8 mouse cellular contexts compared by ENCODE assay signal in the genomic region with DNA sequence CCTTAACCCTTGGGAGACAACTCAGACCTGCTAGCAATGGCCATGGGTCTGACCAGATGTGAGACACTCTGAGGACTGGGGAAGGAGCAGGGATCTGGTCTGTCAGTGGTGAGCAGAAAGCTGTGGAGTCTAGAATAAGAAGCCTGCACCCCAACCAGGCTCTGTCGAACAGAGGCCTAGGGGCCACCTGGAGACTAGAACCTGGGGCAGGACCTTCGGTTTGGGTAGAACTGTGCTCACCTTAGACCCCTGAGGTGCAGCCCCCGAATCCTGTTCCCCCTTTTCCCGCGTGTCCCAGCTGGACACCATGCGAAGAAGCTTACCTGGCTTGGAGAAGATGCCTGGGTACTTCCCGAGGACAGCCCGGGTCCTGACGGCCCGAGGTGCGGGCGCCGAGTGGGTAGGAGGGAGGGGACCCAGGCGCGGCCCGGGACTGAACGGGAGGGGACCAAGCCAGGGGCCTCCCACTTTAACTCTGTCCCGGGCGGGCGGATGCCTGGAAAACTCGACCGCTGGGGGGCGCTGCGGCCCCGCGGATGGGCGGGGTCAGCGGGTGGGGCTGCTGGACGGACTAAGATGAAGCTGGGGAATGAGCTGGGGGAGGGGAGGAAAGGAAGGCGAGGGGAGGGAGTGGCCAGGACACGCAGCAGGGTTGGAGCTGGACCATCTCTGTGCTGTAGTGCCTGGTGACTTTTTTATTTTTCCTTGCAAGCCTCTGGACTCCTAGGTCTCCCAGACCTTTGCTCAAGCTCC. TPM values are rescaled to one million over a fixed set of nuclear protein-coding genes. Genes with fewer than 3 reads are reported as not detected.
DNase-seq lines count a peak whose midpoint lies in the region; ATAC-seq and TF ChIP-seq lines count a peak whose summit lies in the region.

A gene (minus strand): TSS at position 703 of the 753 bp plus-strand sequence.

- H3ac ChIP-seq in myocyte (ENCODE audit: control insufficient read depth, insufficient read length): no peak within 1 kb of the TSS

- DNase-seq in heart, adult 8-10 months (ENCODE audit: low spot score): peak; percentile 88
- DNase-seq in kidney, adult 9 months: peak; percentile 72
- peak; percentile 87 for DNase-seq in stomach, postnatal 0 days (ENCODE audit: low spot score)

- no peaks in the 10 kb centered on the region for H3K36me3 ChIP-seq in megakaryocyte, embryonic 14.5 days (replicated peaks; ENCODE audit: low read length)
- no peaks in the 10 kb centered on the region for H3K36me3 ChIP-seq in embryonic facial prominence, embryonic 12.5 days
- H3K36me3 ChIP-seq in limb, embryonic 13.5 days: no peaks in the 10 kb centered on the region; the same call in 1 of the 2 replicates
- H3K36me3 ChIP-seq in myocyte (ENCODE audit: control insufficient read depth, insufficient read depth): no peaks in the 10 kb centered on the region
- H3K36me3 ChIP-seq in stomach, postnatal 0 days (ENCODE audit: control insufficient read depth, insufficient read depth, low read length): no peaks in the 10 kb centered on the region

- H3K4me3 ChIP-seq in megakaryocyte, embryonic 14.5 days (replicated peaks): peak within 1 kb of the TSS; percentile 84
- peak within 1 kb of the TSS; percentile 51 for H3K4me3 ChIP-seq in embryonic facial prominence, embryonic 12.5 days
- peak within 1 kb of the TSS; percentile 61 for H3K4me3 ChIP-seq in limb, embryonic 13.5 days
- H3K4me3 ChIP-seq in myocyte: peak within 1 kb of the TSS; percentile 7
- H3K4me3 ChIP-seq in stomach, postnatal 0 days (ENCODE audit: low read depth, low read length): peak within 1 kb of the TSS; percentile 59

- no peaks in the 10 kb centered on the region for H3K9me3 ChIP-seq in megakaryocyte, embryonic 14.5 days
- H3K9me3 ChIP-seq in embryonic facial prominence, embryonic 12.5 days: no peaks in the 10 kb centered on the region
- no peaks in the 10 kb centered on the region; the same call in 1 of the 2 replicates for H3K9me3 ChIP-seq in limb, embryonic 13.5 days
- H3K9me3 ChIP-seq in stomach, postnatal 0 days (ENCODE audit: control insufficient read depth, low read length): no peaks in the 10 kb centered on the region

- peak; percentile 90 for TF ChIP-seq CTCF in stomach, postnatal 0 days (IDR thresholded peaks at IDR 0.05; ENCODE audit: low read depth)

- peak within 1 kb of the TSS; percentile 58 for H3K27ac ChIP-seq in embryonic facial prominence, embryonic 12.5 days
- peak within 1 kb of the TSS; percentile 63 for H3K27ac ChIP-seq in limb, embryonic 13.5 days
- peak within 1 kb of the TSS; percentile 81 for H3K27ac ChIP-seq in stomach, postnatal 0 days (replicated peaks)

- peaks cover 11% of the 10 kb centered on the region for H3K4me1 ChIP-seq in megakaryocyte, embryonic 14.5 days
- peaks cover 20% of the 10 kb centered on the region for H3K4me1 ChIP-seq in embryonic facial prominence, embryonic 12.5 days
- H3K4me1 ChIP-seq in limb, embryonic 13.5 days: peaks cover 29% of the 10 kb centered on the region
- H3K4me1 ChIP-seq in stomach, postnatal 0 days (replicated peaks; ENCODE audit: control insufficient read depth, insufficient read depth): peaks cover 6% of the 10 kb centered on the region

- H3K27me3 ChIP-seq in megakaryocyte, embryonic 14.5 days (replicated peaks): peaks cover 58% of the 10 kb centered on the region
- no peaks in the 10 kb centered on the region for H3K27me3 ChIP-seq in embryonic facial prominence, embryonic 12.5 days
- H3K27me3 ChIP-seq in limb, embryonic 13.5 days: no peaks in the 10 kb centered on the region
- H3K27me3 ChIP-seq in myocyte (ENCODE audit: control insufficient read depth, insufficient read depth, insufficient read length): peaks cover 3% of the 10 kb centered on the region
- H3K27me3 ChIP-seq in stomach, postnatal 0 days (ENCODE audit: control insufficient read depth, insufficient read depth, low read length): no peaks in the 10 kb centered on the region

- H3K79me2 ChIP-seq in myocyte (ENCODE audit: control insufficient read depth, insufficient read depth): no peaks in the 10 kb centered on the region

- TF ChIP-seq POLR2A in myocyte (IDR thresholded peaks at IDR 0.05; ENCODE audit: insufficient read length, low read depth): no peak

- H3K4me2 ChIP-seq in embryonic facial prominence, embryonic 12.5 days (replicated peaks): peak within 1 kb of the TSS; percentile 53
- peak within 1 kb of the TSS; percentile 71 for H3K4me2 ChIP-seq in limb, embryonic 13.5 days (replicated peaks)
- H3K4me2 ChIP-seq in myocyte (ENCODE audit: low read depth): peak within 1 kb of the TSS; percentile 60
- peak within 1 kb of the TSS; percentile 50 for H3K4me2 ChIP-seq in stomach, postnatal 0 days (replicated peaks; ENCODE audit: low read depth)

- 3% methylated on average over 28 of the region's 31 CpGs for WGBS in embryonic facial prominence, embryonic 12.5 days
- 2% methylated on average over 31 of the region's 31 CpGs for WGBS in limb, embryonic 13.5 days
- WGBS in stomach, postnatal 0 days: 2% methylated on average over 31 of the region's 31 CpGs

- no peak for ATAC-seq in megakaryocyte, adult 5-6 weeks (ENCODE audit: poor library complexity, severe bottlenecking)
- peak; percentile 93 for ATAC-seq in embryonic facial prominence, embryonic 12.5 days (ENCODE audit: insufficient number of reproducible peaks, insufficient read depth, low FRiP score, low TSS enrichment)
- ATAC-seq in limb, embryonic 13.5 days (ENCODE audit: low FRiP score, low read depth): peak; percentile 96
- peak; percentile 97 for ATAC-seq in stomach, postnatal 0 days (ENCODE audit: low FRiP score, low TSS enrichment)

- H3K9ac ChIP-seq in embryonic facial prominence, embryonic 12.5 days: peak within 1 kb of the TSS; percentile 69
- peak within 1 kb of the TSS; percentile 82 for H3K9ac ChIP-seq in limb, embryonic 13.5 days
- peak within 1 kb of the TSS; percentile 71 for H3K9ac ChIP-seq in stomach, postnatal 0 days (ENCODE audit: low read length)

- TF ChIP-seq EP300 in stomach, postnatal 0 days (optimal IDR thresholded peaks at IDR 0.05): no peak

TF ChIP-seq in myocyte, 11 proteins besides CTCF, POLR2A, EP300 and RAD21:
- no peak for TF ChIP-seq TCF3 (IDR thresholded peaks at IDR 0.05; ENCODE audit: insufficient read length, low read depth)
- TF ChIP-seq TCF12 (IDR thresholded peaks at IDR 0.05; ENCODE audit: insufficient read depth, poor library complexity, severe bottlenecking): no peak
- TF ChIP-seq MAX (IDR thresholded peaks at IDR 0.05; ENCODE audit: low read depth): no peak
- TF ChIP-seq MYOD1 (IDR thresholded peaks at IDR 0.05; ENCODE audit: control insufficient read depth in 1 of 3, insufficient read length in 2 of 3, low read depth in 2 of 3): no peak
- TF ChIP-seq SRF (IDR thresholded peaks at IDR 0.05; ENCODE audit: control insufficient read depth, insufficient read length, low read depth): no peak
- no peak for TF ChIP-seq REST (IDR thresholded peaks at IDR 0.05; ENCODE audit: insufficient read depth, insufficient read length)
- no peak for TF ChIP-seq CEBPB (IDR thresholded peaks at IDR 0.05; ENCODE audit: insufficient read depth, poor library complexity, severe bottlenecking)
- no peak for TF ChIP-seq POLR2AphosphoS2 (IDR thresholded peaks at IDR 0.05; ENCODE audit: insufficient read length, low read depth)
- TF ChIP-seq MYOG (IDR thresholded peaks at IDR 0.05; ENCODE audit: control insufficient read depth in 1 of 3, insufficient read depth in 1 of 3, insufficient read length in 2 of 3, low read depth in 2 of 3): no peak
- TF ChIP-seq E2F4 (IDR thresholded peaks at IDR 0.05; ENCODE audit: insufficient read depth): no peak
- TF ChIP-seq USF1 (IDR thresholded peaks at IDR 0.05; ENCODE audit: low read depth): no peak

RNA-seq across cellular contexts. Expression of the gene that starts here (rescaled TPM):
- polyA plus RNA-seq in megakaryocyte, embryonic 14.5 days (2012; ENCODE audit: insufficient read depth, low replicate concordance): not detected in 2 replicates
- total RNA-seq in megakaryocyte, adult 5-6 weeks (2015): 0.13 TPM in 1 of 2 replicates, not detected in the other
- not detected in 2 replicates for total RNA-seq in megakaryocyte, adult 5-6 weeks (2017)
- polyA plus RNA-seq in embryonic facial prominence, embryonic 12.5 days (2016; fragmentation: Nextera tagmentation; extraction: Ambion mirVana): 90.7 and 109 TPM in 2 replicates
- total RNA-seq in heart, adult 8-10 months (2022): 10 to 100 TPM; 27.7 to 45.4 (median 40.4) TPM
- polyA plus RNA-seq in limb, embryonic 13.5 days (2015; fragmentation: Nextera tagmentation; extraction: Ambion mirVana): 126 and 128 TPM in 2 replicates
- polyA plus RNA-seq in myocyte (2012; fragmentation: generic; extraction: Trizol): 63.3 TPM
- 145 TPM in 2 replicates for polyA plus RNA-seq in stomach, postnatal 0 days (2015; fragmentation: Nextera tagmentation; extraction: Ambion mirVana)

Comparison
In these comparisons a context has a peak if more than half of its experiments do, and no peak if none do; other contexts are left out.
1. RNA of the gene that starts here (total RNA-seq): 27.7 to 45.4 TPM in heart, adult 8-10 months; 0.13 TPM in megakaryocyte, adult 5-6 weeks; every median in the first group is over 10 times any median in the second.
2. RNA of the gene that starts here (polyA plus RNA-seq): 145 TPM in stomach, postnatal 0 days, 126 to 128 TPM in limb, embryonic 13.5 days, 90.7 to 109 TPM in embryonic facial prominence, embryonic 12.5 days and 63.3 TPM in myocyte (single experiment); not detected in megakaryocyte, embryonic 14.5 days; every median in the first group is over 10 times any median in the second.
3. H3K4me3 ChIP-seq: peak in every context shown above with its lines; median percentile 84 in megakaryocyte, embryonic 14.5 days; 61 in limb, embryonic 13.5 days; 59 in stomach, postnatal 0 days; 51 in embryonic facial prominence, embryonic 12.5 days; 7 in myocyte.
4. Peak in every context shown above with its lines, with median percentiles within 50 percentile points of each other: H3K27ac ChIP-seq, H3K4me2 ChIP-seq, H3K9ac ChIP-seq and DNase-seq.